Mouse (Mus musculus) NIH3T3 (cell line): ENCODE data around the gene Wdr26.

ENCODE experiments used
- DNase-seq: peaks from one replicate; pipeline ENCODE4 v3.0.0-alpha.2; 2012; ENCODE audit warnings: low read depth

Gene Wdr26

DNA sequence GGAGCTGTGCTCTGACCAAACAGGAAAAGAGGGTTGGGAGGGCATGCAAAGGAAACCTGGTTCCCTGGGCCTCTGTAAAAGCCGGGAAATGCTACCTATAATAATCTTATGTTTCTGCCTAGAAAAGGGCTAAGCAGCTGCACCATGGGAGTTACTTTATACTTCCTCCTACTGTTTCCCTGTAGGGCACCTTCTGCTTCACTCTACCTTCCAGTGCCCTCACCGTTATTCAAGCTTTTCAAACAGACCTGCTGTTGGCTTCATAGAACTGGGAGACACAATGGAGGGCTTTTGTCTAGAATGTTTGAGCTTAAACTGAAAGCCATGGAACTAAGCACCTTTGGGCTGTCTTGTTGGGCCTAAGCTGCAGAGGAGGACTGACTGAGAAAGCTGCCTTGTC, 44.0 kb downstream of the Wdr26 start:
- no peak for DNase-seq

DNA sequence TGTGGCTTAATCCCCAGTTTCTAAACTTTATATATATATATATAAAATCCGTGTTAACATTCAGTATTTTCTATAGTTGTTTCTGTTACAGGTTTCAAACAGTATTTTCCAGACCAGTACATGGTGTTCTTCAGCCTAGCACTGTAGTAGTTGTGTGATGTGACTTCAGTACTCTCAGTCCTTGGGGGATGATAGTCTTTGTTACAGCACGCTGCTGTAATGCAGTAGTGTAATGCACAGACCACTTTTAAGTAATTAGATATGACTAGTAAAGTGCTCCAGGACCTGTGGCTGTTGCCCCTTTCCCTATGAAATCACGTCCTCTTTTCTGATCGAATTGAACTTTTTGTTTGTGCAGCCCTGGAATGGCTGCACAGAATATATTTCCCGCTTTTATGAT, 60.3 kb downstream of the Wdr26 start:
- DNase-seq, result no peak

- peak; percentile 96 for DNase-seq
Observed at GRCm38 (mm10) chr1:181150827-181151534, 60.8 kb downstream of the Wdr26 start.

DNA sequence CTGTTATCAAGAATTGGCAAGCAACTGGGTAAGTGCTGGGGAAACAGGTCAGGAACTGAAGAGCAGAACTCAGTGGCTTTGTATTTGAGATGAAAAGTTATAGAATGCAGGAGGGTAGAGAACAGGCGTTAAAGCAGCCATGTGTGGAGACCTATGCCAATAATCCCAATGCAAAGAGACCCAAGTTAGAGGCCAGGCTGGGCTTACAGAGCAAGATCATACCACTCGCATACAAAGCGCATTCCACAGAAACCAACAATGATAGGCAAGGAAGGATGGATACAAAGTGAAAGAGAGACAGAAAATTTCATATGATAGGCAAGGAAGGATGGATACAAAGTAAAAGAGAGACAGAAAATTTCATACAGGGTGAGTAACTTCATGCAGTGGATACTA, 61.4 kb downstream of the Wdr26 start:
- DNase-seq, result no peak

- DNase-seq, result no peak
Observed at GRCm38 (mm10) chr1:181149373-181150017, 62.3 kb downstream of the Wdr26 start.

DNA sequence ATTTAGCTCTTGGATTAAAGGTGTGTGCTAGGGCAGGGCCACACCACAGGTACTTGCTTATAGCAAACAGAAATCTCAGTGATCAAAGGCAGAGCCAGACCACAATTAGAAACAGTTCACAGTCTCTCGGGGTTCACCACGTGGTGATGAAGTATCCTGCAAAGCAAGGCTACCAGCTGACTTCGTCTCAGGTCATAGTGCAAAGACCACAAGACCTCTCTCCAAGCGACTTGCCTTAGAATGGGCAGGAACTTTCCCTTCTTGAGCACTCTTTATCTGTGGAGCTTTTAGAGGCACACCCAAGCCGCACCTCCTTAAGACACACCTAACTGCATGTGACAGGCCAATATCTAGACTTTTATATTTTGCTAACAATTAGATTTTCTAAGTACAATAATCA, 63.3 kb downstream of the Wdr26 start:
- no peak for DNase-seq

DNA sequence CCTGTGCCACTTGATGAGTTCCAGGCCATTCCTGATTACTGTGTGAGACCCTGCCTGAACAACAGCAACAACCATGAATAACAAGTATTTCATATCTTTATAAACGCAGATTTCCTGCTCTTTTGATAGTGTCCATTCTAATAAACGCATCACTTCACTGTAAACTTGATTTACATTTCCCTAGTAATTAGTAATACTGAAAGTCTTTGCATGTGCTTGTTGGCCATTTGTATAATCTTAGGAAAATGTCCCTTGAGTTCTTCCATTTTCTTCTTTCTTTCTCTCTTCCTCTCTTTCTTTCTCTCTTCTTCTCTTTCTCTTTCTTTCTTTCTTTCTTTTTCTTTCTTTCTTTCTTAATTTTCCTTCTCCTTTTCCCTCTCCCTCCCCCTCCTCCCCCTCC, 65.6 kb downstream of the Wdr26 start:
- no peak for DNase-seq

DNA sequence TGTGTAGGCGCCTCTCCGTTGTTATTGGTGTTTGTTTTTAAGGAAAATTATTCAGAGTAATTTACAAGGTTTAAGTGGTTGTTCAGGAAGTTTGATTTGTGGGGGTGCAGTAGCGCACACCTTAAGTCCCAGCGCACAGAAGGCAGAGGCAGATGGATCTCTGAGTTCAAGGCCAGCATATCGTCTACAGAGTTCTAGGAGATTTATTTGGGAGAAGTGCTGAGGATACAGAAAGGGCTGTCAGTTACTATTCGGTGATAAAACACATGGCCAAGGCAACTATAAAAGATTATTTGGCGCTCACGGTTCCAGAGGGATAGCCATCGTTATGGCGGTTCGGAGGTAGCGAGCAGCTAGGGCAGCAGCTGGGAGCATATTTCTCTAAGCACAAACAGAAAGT, 66.8 kb downstream of the Wdr26 start:
- peak; percentile 20 for DNase-seq

DNA sequence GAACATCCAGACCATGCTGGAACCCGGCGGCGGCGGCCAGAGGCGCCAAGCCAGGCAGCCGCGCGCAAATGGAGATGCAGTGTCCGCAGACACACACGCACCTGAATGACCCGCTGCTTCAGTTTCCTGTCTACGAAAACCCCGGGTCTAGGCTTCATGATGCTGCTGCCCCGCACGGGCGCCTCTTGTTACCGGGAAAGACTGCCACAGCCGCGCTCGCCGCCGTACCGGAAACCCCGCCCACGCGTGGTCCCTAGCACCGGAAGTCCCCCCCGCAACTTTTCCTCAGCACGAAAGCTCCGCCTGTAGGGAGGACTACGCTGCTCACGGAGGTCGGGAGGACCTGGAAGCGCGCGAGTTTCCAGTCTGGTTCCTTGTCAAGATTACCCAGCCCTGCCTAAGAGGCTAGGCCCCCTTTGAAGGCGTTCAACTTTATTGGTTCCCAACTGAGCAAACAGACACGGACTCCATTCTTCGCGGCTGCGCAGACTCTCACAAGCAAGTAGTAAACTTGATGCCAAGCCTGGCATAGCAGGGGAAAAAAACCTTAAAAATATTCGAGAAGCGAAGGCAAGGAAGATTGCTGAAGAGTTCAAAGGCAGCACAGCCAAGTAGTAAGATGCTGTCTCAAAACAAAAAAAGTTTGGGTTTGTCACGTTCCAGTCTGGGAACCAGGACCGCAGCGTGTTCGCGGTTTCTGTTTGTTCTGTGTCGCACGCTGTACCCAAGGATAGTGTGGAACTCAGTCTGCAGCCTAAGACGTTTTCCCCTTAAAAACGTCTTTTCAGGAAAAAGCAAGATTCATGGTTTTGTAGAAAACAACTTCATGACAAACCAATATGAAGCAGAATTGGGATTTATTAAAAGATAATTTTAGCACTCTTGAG, 67.6 kb downstream of the Wdr26 start, which contains the start of the genes Nvl and Cnih4:
Gene Nvl, minus strand, starts transcription at position 255 of the 887 bp plus-strand sequence.
Gene Cnih4, plus strand, starts transcription at position 744 of the 887 bp plus-strand sequence.
- DNase-seq, result peak; percentile 96

- DNase-seq, result no peak
Observed at GRCm38 (mm10) chr1:181143609-181143949, 68.2 kb downstream of the Wdr26 start.

DNA sequence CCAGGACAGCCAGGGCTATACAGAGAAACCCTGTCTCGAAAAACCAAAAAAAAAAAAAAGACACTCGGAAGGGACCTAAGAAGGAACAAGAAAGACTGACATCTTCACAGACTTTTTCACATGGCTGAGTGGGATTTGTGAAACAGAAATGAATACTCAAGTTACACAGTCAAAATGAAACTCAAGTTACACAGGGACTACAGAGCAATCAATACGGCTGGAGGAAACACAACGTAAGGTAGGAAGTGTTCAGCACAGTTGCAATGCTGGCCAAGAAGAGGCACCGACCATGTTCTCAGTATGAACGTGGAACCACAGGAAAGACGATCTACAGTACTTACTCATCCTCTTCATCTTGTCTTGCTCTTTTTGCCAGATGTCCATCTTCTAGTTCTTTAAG, 73.1 kb downstream of the Wdr26 start:
- DNase-seq, result no peak

DNA sequence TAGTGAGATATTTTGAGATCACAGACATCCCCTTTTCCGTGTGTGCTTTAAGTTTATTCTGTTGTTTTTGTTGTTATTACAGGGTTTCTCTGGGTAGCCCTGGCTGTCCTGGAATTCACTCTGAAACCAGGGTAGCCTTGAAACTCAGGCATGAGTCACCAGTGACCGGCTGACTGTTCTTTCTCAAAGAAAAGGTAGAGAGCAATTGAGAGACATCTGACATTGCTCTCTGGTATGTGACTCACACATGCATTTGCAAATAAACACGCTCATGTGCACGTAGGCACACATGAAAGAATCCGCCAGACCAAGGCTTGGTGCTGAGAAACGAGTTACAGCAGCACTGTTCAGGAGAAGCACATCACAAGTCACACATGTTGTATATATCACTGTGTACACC, 79.9 kb downstream of the Wdr26 start:
- DNase-seq, result peak; percentile 75

- DNase-seq, result no peak
Observed at GRCm38 (mm10) chr1:181126766-181127165, 85.0 kb downstream of the Wdr26 start.

DNA sequence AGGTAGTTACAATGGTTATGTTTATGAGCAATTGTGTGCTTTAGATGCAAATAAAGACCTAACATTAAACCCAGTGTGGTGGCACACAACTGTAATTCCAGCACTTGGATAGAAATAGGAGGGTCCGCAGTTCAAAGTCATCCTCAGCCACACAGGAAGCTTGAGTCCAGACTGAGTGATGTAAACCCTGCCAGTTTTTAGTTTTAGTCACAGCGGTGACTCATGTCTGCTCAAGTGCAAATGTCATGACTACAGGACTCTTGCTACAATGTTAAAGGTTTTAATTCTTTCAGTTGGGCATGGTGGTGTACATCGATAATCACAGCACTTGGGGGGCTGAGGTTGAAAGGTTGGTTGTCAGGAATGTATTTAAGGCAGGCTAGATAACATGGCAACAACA, 85.9 kb downstream of the Wdr26 start:
- DNase-seq, result peak; percentile 18

GRCm38 (mm10) chr1:181124145-181124544, 87.7 kb downstream of the Wdr26 start:
- DNase-seq, result no peak
